ENCODE assay signal across 1 mouse cellular context in the genomic region with DNA sequence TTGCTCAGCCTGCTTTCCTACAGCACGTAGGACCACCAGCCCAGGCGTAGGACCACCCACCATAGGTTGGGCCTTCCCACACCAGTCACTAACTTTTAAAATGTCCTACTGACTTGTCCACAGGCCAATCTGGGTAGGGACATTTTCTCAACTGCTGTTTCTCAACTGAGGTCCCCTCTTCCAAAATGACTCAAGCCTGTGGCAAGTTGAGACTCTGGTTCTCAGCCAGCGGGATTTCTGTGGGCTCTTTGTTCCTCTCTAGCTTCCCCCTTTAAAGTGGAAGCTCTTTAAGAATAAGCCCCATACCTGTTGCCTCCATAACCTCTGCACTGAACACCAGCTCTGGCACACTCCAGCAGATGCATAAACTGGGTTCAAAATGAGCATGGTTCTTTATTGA.
TF ChIP-seq lines count a peak whose summit lies in the region.

No protein-coding gene starts in this region.

TF ChIP-seq in CH12.LX, 34 proteins besides CTCF, POLR2A, EP300 and RAD21 (continued from another document):
- TF ChIP-seq RCOR1 (conservative IDR thresholded peaks at IDR 0.05; ENCODE audit: low read depth, low read length), result no peak
- TF ChIP-seq HCFC1 (IDR thresholded peaks at IDR 0.05; ENCODE audit: low read depth, low read length), result no peak
- peak; percentile 58 for TF ChIP-seq BHLHE40 (IDR thresholded peaks at IDR 0.05; ENCODE audit: low read depth, low read length)
- peak; percentile 90 for TF ChIP-seq IRF4 (IDR thresholded peaks at IDR 0.05; ENCODE audit: low read depth, low read length)
- no peak for TF ChIP-seq MXI1 (IDR thresholded peaks at IDR 0.05; ENCODE audit: low read depth, low read length)
TF ChIP-seq in CH12.LX: peak in this region for 6.
